Mouse (Mus musculus) heart, adult 2 months (tissue): Measurements from ENCODE around the gene Txnrd2.

Experiments
- CTCF ChIP-seq: fragments of 200-600 bp; IDR thresholded peaks from 2 replicates; pipeline ENCODE4 v1.8.1; 2022; ENCODE audit warnings: antibody characterized with exemption, mild to moderate bottlenecking, moderate library complexity
- EP300 ChIP-seq: fragments of 200-500 bp; IDR thresholded peaks from 2 replicates; pipeline ENCODE4 v1.6.1; 2011; ENCODE audit warnings: low read depth, low read length, control low read depth; ENCODE audit not compliant: insufficient read depth
- POLR2A ChIP-seq: fragments of 200-500 bp; IDR thresholded peaks from 2 replicates; pipeline ENCODE4 v1.6.1; 2011; ENCODE audit warnings: mild to moderate bottlenecking, low read depth, low read length, control low read depth; ENCODE audit not compliant: insufficient read depth

- TF ChIP-seq CTCF (no peak), POLR2A (0 out of 2 replicates have a peak, but pooled peaks have one; percentile 10), EP300 (peak; percentile 7; the same call in 1 of the 2 replicates)
Measured at GRCm38 (mm10) chr16:18416094-18416761, 10.0 kb upstream of the Txnrd2 start.
